Mouse (Mus musculus) G1E (cell line): ENCODE measurements around the gene Ceacam1. TPM values are rescaled to one million over a fixed set of nuclear protein-coding genes. Genes with fewer than 3 reads are reported as not detected.
"Not testable (repeated sequence)": the region's sequence is repeated elsewhere in the genome, so short reads cannot be mapped to it uniquely, and the experiment has no call there.

Experiments used
- ATAC-seq: 2 replicates; pipeline ENCODE4 v1.8.0; 2016; ENCODE audit warnings: mild to moderate bottlenecking; ENCODE audit not compliant: insufficient number of reproducible peaks, poor library complexity, low FRiP score, severe bottlenecking; ENCODE audit errors: extremely low read depth
- DNase-seq: peaks from one replicate; pipeline ENCODE4 v3.0.0; 2012; ENCODE audit warnings: low spot score
- H3K27me3 ChIP-seq: 2 replicates; pipeline ENCODE4 v1.6.1; 2012; ENCODE audit warnings: mild to moderate bottlenecking, low read length, inconsistent platforms; ENCODE audit not compliant: insufficient read depth
- H3K36me3 ChIP-seq: replicated peaks from 2 replicates; pipeline ENCODE3; 2012; ENCODE audit warnings: mild to moderate bottlenecking, inconsistent platforms
- H3K4me1 ChIP-seq: 2 replicates; pipeline ENCODE4 v1.6.1; 2012; ENCODE audit warnings: low read depth, low read length, inconsistent platforms, mixed read lengths; ENCODE audit not compliant: insufficient read depth
- H3K4me3 ChIP-seq: 2 replicates; pipeline ENCODE4 v1.5.1; 2012; ENCODE audit warnings: low read depth, mild to moderate bottlenecking, inconsistent platforms, low read length, moderate library complexity, mixed read lengths
- H3K9me3 ChIP-seq: replicated peaks from 2 replicates; pipeline ENCODE4 v1.6.1; 2012; ENCODE audit warnings: inconsistent platforms
- CTCF ChIP-seq: IDR thresholded peaks from 2 replicates; pipeline ENCODE4 v1.5.1; 2012; ENCODE audit warnings: low read depth, low read length, inconsistent platforms, mixed read lengths
- GATA1 ChIP-seq: IDR thresholded peaks from 2 replicates; pipeline ENCODE4 v1.6.1; 2012; ENCODE audit warnings: borderline replicate concordance, low read length, inconsistent platforms, mixed read lengths
- GATA2 ChIP-seq: IDR thresholded peaks from 2 replicates; pipeline ENCODE4 v1.6.1; 2012; ENCODE audit warnings: low read depth, low read length, inconsistent platforms, borderline replicate concordance
- POLR2AphosphoS5 ChIP-seq: IDR thresholded peaks from 2 replicates; pipeline ENCODE4 v1.6.1; 2012; ENCODE audit warnings: low read depth, low read length, inconsistent platforms; ENCODE audit not compliant: insufficient replicate concordance
- TAL1 ChIP-seq: conservative IDR thresholded peaks from 2 replicates; pipeline ENCODE4 v1.6.1; 2012; ENCODE audit warnings: low read depth, low read length, inconsistent platforms, mixed read lengths
- polyA plus RNA-seq: library from polyadenylated mRNA; stranded (reverse); fragments of >175 nt; gene quantifications from 2 replicates; pipeline ENCODE4 v1.2.3, GENCODE M21; 2012
- total RNA-seq, 2 experiments: library from RNA; stranded (forward) in 1 of 2; stranded (reverse) in 1 of 2; fragments of 200-1000 nt in 1 of 2; fragments of >200 nt in 1 of 2; fragmentation: Nextera tagmentation in 1 of 2; gene quantifications; 2 replicates each; pipeline ENCODE4 v1.2.3; 2014 to 2017

Ceacam1 gene
- total and polyA plus RNA-seq, 3 experiments, result 0.66 TPM; not detected in 2

GRCm38 (mm10) chr7:25433781-25434560 is 43.4 kb downstream of the Ceacam1 start:
- H3K4me1 ChIP-seq, result no peaks in the 10 kb centered on the region
- TF ChIP-seq POLR2AphosphoS5 (no peak), CTCF (no peak), GATA1 (no peak), TAL1 (no peak), GATA2 (no peak)
- H3K4me3 ChIP-seq, result no peak overlapping the region

GRCm38 (mm10) chr7:25433007-25433541 is 44.3 kb downstream of the Ceacam1 start:
- H3K9me3 ChIP-seq, result no peaks in the 10 kb centered on the region
- DNase-seq (no peak), ATAC-seq (no peak)
- no peaks in the 10 kb centered on the region for H3K4me1 ChIP-seq
- H3K27me3 ChIP-seq, result no peaks in the 10 kb centered on the region
- TF ChIP-seq CTCF, result no peak
- TF ChIP-seq POLR2AphosphoS5, result no peak
- TF ChIP-seq GATA1, result no peak
- TF ChIP-seq TAL1, result no peak
- no peak for TF ChIP-seq GATA2
- no peaks in the 10 kb centered on the region for H3K36me3 ChIP-seq
- H3K4me3 ChIP-seq, result no peak overlapping the region

More at GRCm38 (mm10) chr7:25433781-25434560, 43.4 kb downstream of the Ceacam1 start:
- no peak for DNase-seq
- H3K36me3 ChIP-seq, result no peaks in the 10 kb centered on the region
- no peak for ATAC-seq
- no peaks in the 10 kb centered on the region for H3K9me3 ChIP-seq
- no peaks in the 10 kb centered on the region for H3K27me3 ChIP-seq

DNA sequence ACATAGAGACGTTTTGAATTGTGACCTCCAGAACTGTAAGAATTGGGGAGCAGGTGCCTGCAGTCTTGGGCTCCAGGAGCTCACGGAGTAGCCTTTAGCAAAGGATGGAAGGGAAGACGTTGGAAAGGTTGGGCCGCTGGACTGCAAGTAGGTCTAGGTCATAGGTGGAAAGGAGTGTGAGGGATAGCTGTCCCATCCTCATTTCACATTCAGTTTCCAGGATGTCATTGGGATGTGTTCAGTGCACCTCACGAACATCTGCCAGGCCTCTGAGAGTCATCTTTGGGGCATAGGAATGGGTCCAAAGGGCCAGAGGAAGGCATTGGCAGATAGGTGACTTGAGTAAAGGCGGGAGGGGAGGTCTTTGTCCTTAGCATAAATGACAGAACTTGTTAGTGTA is 45.0 kb downstream of the Ceacam1 start:
- Histone ChIP-seq H3K9me3 (no peaks in the 10 kb centered on the region), H3K4me3 (no peak overlapping the region), H3K27me3 (no peaks in the 10 kb centered on the region), H3K36me3 (no peaks in the 10 kb centered on the region), H3K4me1 (no peaks in the 10 kb centered on the region)
- no peak for DNase-seq
- TF ChIP-seq POLR2AphosphoS5, result no peak
- TF ChIP-seq GATA1, result no peak
- TF ChIP-seq CTCF, result no peak
- no peak for TF ChIP-seq TAL1
- no peak for TF ChIP-seq GATA2
- ATAC-seq, result no peak

DNA sequence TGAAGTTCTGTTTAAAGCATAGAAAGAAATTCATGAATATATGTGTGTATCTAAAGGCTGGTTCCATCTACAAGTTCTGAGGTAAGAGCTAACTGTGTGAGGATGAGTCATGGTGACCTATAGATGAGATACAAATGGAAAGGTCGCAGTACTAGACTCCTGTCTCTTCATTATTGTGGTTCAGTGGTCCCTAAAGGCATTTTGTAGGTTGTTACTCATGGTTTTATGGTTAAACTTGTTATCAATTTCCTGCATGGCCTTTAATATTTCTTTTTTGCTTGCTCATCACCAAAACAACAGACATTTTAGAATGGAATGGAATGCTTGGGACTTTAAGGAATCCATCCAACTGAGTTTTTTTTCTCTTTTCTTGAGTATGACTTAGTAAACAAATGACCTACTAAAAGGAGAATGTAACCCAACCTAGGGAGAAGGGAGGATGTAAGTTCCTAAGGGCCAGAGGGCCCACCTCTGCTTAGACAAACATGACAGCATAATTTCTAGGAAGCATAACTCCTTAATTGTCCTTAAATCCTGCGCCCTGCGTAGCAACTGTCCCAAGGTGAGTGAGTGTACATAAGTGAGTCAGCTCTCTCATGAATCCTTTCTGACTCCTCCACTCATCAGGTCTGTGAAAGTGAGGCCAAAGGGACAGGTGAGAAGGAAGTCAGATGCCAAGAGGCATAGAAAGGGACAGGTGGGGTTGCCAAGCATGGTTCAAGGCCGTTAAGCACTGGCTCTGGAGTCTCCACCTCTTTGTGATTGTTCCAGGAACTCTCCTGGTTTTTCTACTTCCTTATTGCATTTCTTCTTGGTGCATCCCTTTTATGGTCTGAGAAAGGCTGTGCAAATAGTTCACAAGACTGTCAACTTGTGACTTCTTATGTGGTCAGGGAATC is 47.3 kb downstream of the Ceacam1 start:
- no peak for ATAC-seq
- no peaks in the 10 kb centered on the region; the same call in 1 of the 2 replicates for H3K4me1 ChIP-seq
- no peaks in the 10 kb centered on the region; the same call in 1 of the 2 replicates for H3K27me3 ChIP-seq
- TF ChIP-seq GATA1 (no peak), POLR2AphosphoS5 (no peak), CTCF (no peak), GATA2 (no peak), TAL1 (no peak)
- no peaks in the 10 kb centered on the region for H3K36me3 ChIP-seq
- H3K4me3 ChIP-seq, result no peak overlapping the region
- H3K9me3 ChIP-seq, result no peaks in the 10 kb centered on the region
- no peak for DNase-seq

DNA sequence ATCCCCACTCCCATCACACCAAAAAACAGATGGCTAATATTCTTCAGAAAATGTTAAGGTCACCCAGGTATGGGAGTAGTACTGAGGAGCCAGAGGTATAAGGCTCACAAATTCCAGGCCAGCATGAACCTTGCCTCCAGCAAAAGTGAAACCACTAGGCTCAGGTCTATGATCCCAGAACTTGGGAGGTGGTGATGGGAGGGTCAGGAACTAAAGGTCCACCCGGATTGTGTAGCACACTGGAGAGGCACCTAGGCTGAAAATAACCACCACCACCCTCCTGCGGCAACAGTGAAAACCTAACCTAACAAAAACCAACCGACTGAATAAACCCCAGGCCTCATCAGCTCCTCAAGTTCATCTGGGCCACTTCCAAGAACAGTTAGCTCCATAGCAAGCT is 49.1 kb downstream of the Ceacam1 start:
- H3K4me3 ChIP-seq, result no peak overlapping the region
- ATAC-seq (no peak), DNase-seq (no peak)
- no peaks in the 10 kb centered on the region; the same call in 1 of the 2 replicates for H3K27me3 ChIP-seq
- no peaks in the 10 kb centered on the region for H3K9me3 ChIP-seq
- TF ChIP-seq GATA1, result no peak
- H3K4me1 ChIP-seq, result no peaks in the 10 kb centered on the region; the same call in 1 of the 2 replicates
- no peaks in the 10 kb centered on the region for H3K36me3 ChIP-seq

DNA sequence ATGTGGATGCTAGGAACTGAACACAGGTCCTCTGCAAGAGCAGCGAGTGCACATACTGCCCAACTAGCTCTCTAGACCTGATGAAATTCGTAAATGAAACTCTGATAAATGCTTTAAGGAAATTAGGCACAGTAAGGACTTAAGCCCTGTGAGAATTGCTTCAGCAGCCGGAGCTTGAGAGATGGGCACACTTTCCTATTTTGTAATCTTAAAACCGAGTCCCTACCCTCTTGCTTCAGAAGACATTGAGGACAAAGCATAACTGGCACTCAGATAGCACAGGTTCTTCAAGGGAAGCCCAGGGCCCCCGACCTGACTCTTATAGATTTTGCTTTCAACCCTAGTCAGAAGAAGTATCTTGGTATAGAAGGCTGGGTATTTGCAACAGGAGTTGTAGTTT is 50.3 kb downstream of the Ceacam1 start:
- TF ChIP-seq POLR2AphosphoS5 (no peak), CTCF (no peak), GATA1 (no peak), TAL1 (no peak), GATA2 (no peak)
- DNase-seq, result no peak
- peaks cover 3% of the 10 kb centered on the region for H3K36me3 ChIP-seq
- ATAC-seq, result no peak
- no peaks in the 10 kb centered on the region; the same call in 1 of the 2 replicates for H3K4me1 ChIP-seq
- H3K4me3 ChIP-seq, result no peak overlapping the region
- H3K9me3 ChIP-seq, result no peaks in the 10 kb centered on the region
- H3K27me3 ChIP-seq, result no peaks in the 10 kb centered on the region; the same call in 1 of the 2 replicates

DNA sequence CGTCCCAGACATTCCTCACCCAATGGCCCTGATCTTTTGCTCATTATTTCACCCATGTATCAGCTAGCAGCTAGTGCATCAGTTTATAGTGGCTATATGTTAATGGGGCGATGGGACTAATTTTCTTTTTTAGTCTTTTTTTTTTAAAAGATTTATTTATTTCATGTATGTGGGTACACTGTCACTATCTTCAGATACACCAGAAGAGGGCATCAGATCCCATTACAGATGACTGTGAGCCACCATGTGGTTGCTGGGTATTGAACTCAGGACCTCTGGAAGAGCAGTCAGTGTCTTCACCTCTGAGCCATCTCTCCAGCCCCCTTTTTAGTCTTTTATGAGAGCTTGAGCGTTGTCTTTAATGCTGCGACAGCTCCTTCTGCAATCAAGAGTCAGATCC is 51.0 kb downstream of the Ceacam1 start:
- DNase-seq, H3K27me3 ChIP-seq, H3K4me3 ChIP-seq, H3K36me3 ChIP-seq, H3K9me3 ChIP-seq, H3K4me1 ChIP-seq, ATAC-seq: not testable (repeated sequence)
